Mouse (Mus musculus): ENCODE measurements at regions not wholly inside any gene's neighbourhood (a gene's known extent, or its start where the extent isn't known, plus 50 kb on each side); places are given as distances from the start of the nearest gene placed in this dataset.

DNA sequence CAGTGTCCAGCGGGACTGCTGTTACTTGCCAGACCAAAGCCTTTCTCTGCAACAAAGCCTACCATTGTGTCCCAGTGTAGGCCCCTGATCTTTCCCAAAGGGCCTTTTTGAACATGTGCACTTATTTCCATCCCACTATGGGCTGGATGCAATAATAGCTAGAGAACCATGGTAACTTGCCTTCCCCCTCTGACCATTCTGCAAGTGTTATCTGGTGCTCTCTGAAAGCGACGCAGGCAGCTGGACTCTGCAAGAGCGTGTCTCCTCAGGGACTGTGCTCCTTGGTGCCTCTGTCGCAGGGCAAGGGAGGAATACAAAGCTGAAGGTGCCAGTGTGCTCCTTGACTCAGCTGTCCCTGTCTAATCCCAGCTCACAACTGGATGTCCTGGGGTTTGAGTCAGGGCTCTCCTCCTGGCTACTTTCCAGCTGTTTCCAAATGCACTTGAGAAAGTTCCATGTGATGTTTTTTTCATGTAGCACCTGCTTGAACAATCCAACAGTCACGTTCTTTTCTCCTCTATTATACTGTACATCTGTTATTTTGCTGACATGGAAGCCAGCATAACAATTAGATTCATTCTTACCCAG lies 112.3 kb upstream of the Marcks start:
- Histone ChIP-seq H3K36me3 (ENCODE audit: inconsistent target) (no peaks in the 10 kb centered on the region), H3K79me2 (ENCODE audit: inconsistent target) (no peaks in the 10 kb centered on the region), H3K27ac (no peak overlapping the region), H3K4me3 (ENCODE audit: inconsistent target) (no peak overlapping the region)
- WGBS (ENCODE audit: missing documents), result 93% methylated on average over 6 of the region's 6 CpGs

GRCm38 (mm10) chr10:37250157-37250556 lies 111.4 kb upstream of the Marcks start:
- WGBS (ENCODE audit: missing documents), result 72% methylated on average over 2 of the region's 2 CpGs
- no peak overlapping the region for H3K4me3 ChIP-seq (ENCODE audit: inconsistent target)

GRCm38 (mm10) chr10:37249511-37249910 lies 110.8 kb upstream of the Marcks start:
- Histone ChIP-seq H3K4me3 (ENCODE audit: inconsistent target) (no peak overlapping the region), H3K27ac (no peak overlapping the region), H3K36me3 (ENCODE audit: inconsistent target) (no peaks in the 10 kb centered on the region), H3K79me2 (ENCODE audit: inconsistent target) (no peaks in the 10 kb centered on the region)
- 61% methylated on average over 4 of the region's 4 CpGs for WGBS (ENCODE audit: missing documents)

More at GRCm38 (mm10) chr10:37250157-37250556, 111.4 kb upstream of the Marcks start:
- H3K36me3 ChIP-seq (ENCODE audit: inconsistent target), result no peaks in the 10 kb centered on the region
- H3K79me2 ChIP-seq (ENCODE audit: inconsistent target), result no peaks in the 10 kb centered on the region
- no peak overlapping the region for H3K27ac ChIP-seq

DNA sequence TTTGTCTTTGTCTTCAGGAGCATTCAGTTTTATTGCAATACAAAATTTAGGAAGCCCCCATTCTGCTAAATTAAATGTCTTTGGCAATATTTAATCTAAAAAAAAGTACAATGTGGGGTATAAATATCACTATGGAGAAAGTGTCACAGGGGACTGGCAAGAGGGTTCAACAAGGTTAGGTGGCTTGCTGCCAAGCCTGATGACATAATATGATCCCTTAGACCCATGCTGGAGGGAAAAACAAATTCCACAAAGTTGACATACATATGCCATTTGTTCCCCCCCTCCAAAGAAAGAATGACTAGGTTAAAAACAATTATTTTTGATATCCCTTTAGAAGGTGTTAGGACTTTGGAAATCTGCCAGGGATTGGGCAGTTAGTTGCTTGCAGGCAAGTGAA lies 108.4 kb upstream of the Marcks start:
- H3K36me3 ChIP-seq (ENCODE audit: inconsistent target), result no peaks in the 10 kb centered on the region
- no peaks in the 10 kb centered on the region for H3K79me2 ChIP-seq (ENCODE audit: inconsistent target)
- no peak overlapping the region for H3K4me3 ChIP-seq (ENCODE audit: inconsistent target)
- no peak overlapping the region for H3K27ac ChIP-seq

- WGBS (ENCODE audit: missing documents), result 92% methylated on average over 2 of the region's 2 CpGs
Observed at GRCm38 (mm10) chr10:37243136-37243535, 104.4 kb upstream of the Marcks start.

DNA sequence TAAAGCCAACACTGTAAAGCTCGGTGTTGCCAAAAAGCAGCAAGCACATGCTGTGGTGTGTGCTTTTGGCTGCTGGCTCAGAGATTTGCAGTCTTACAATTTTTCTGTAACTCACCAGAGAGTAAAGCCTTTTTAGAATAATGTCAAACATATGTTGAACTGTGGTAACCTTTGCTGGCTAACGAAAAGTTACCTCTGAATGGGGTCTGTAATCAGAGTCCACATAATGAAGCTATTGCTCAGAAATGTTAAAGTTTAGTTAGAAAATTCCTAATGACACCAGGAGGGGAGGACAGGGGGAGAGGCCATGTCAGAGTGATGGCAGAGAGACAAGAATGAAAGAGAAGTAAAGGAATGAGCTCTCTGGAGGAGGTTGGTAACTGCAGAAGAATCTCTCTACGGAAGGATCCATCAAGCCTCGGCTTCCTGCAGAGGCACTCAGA lies 103.1 kb upstream of the Marcks start:
- no peak overlapping the region for H3K27ac ChIP-seq
- H3K79me2 ChIP-seq (ENCODE audit: inconsistent target), result no peaks in the 10 kb centered on the region
- 94% methylated on average over 4 of the region's 4 CpGs for WGBS (ENCODE audit: missing documents)
- H3K36me3 ChIP-seq (ENCODE audit: inconsistent target), result no peaks in the 10 kb centered on the region
- no peak overlapping the region for H3K4me3 ChIP-seq (ENCODE audit: inconsistent target)

More at GRCm38 (mm10) chr10:37243136-37243535, 104.4 kb upstream of the Marcks start:
- Histone ChIP-seq H3K79me2 (ENCODE audit: inconsistent target) (no peaks in the 10 kb centered on the region), H3K4me3 (ENCODE audit: inconsistent target) (no peak overlapping the region), H3K36me3 (ENCODE audit: inconsistent target) (no peaks in the 10 kb centered on the region), H3K27ac (no peak overlapping the region)

DNA sequence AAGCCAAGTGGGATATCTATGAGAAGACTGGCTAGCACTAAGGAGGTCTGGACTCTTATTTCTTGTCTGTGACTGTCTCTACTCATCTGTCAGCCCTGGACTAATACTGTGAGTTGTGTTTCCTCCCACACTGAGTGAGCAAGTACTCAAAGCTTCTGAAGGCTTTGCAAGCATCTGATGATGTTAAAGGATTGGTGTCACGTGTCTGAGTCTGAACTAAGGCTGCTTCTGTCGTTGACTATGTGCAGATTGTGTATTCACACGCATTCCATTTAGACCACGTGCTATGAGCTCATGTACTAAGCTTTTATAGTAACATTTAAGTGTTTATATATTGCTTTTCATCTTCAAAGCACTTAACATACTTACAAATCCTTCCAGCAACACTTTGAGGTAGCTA lies 101.9 kb upstream of the Marcks start:
- Histone ChIP-seq H3K27ac (no peak overlapping the region), H3K79me2 (ENCODE audit: inconsistent target) (no peaks in the 10 kb centered on the region), H3K36me3 (ENCODE audit: inconsistent target) (no peaks in the 10 kb centered on the region), H3K4me3 (ENCODE audit: inconsistent target) (no peak overlapping the region)
- WGBS (ENCODE audit: missing documents), result 98% methylated on average over 4 of the region's 4 CpGs

DNA sequence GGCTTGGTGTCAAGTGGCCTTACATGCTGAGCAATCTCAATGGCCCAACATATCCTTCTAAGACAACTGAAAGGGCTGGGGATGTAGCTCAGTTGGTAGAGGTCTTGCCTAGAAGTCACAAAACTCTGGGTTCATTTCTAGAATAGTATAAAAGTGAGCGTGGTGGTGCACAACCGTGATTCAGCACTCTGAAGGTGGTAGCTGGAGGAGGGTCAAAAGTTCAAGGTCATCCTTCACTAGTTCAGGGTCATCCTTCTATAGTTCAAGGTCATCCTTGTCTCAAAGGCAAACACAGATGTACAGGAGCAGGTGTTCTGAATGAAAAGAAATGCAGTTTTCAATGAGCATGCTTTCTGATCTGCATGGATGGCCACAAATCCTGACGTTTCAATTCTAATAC lies 101.5 kb upstream of the Marcks start:
- no peak overlapping the region for H3K27ac ChIP-seq

GRCm38 (mm10) chr10:37236001-37236822 lies 97.5 kb upstream of the Marcks start:
- H3K4me3 ChIP-seq (ENCODE audit: inconsistent target), result no peak overlapping the region
- H3K79me2 ChIP-seq (ENCODE audit: inconsistent target), result no peaks in the 10 kb centered on the region; the same call in 1 of the 2 replicates
- H3K36me3 ChIP-seq (ENCODE audit: inconsistent target), result no peaks in the 10 kb centered on the region
- peak overlapping the region; percentile 97 for H3K27ac ChIP-seq
- WGBS (ENCODE audit: missing documents), result 18% methylated on average over 4 of the region's 4 CpGs

More for the DNA sequence above, 101.5 kb upstream of the Marcks start:
- no peak overlapping the region for H3K4me3 ChIP-seq (ENCODE audit: inconsistent target)
- H3K79me2 ChIP-seq (ENCODE audit: inconsistent target), result no peaks in the 10 kb centered on the region
- 90% methylated on average over 3 of the region's 3 CpGs for WGBS (ENCODE audit: missing documents)
- H3K36me3 ChIP-seq (ENCODE audit: inconsistent target), result no peaks in the 10 kb centered on the region

GRCm38 (mm10) chr10:37231936-37232556 lies 93.3 kb upstream of the Marcks start:
- H3K4me3 ChIP-seq (ENCODE audit: inconsistent target), result no peak overlapping the region
- peak overlapping the region; percentile 93 for H3K27ac ChIP-seq
- no peaks in the 10 kb centered on the region; the same call in 1 of the 2 replicates for H3K79me2 ChIP-seq (ENCODE audit: inconsistent target)
- no peaks in the 10 kb centered on the region for H3K36me3 ChIP-seq (ENCODE audit: inconsistent target)
- WGBS (ENCODE audit: missing documents), result 0% methylated on average over 7 of the region's 12 CpGs

GRCm38 (mm10) chr10:37231159-37231558 lies 92.4 kb upstream of the Marcks start:
- H3K4me3 ChIP-seq (ENCODE audit: inconsistent target), result no peak overlapping the region
- WGBS (ENCODE audit: missing documents), result 88% methylated on average over 6 of the region's 6 CpGs
- peak overlapping the region; percentile 93 for H3K27ac ChIP-seq

DNA sequence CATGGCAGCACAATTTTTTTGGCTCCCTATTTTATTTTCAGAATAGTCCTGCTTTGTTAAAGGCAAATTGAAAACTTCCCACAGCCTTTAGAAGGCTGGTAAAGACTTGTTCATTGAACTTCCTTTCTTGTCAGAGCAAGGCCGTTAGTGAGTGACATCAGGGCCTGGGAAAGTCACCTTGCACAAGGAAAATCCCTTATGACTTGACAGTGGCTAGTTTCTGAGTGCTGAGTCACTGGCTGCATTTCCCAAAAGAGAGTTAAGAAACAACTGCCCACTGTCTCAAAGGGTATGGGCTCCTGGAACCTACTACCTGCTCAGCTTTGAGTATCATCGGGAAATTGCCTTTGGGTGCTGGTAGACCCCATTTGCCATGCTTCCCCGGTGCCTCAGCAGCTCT lies 89.2 kb upstream of the Marcks start:
- no peaks in the 10 kb centered on the region for H3K79me2 ChIP-seq (ENCODE audit: inconsistent target)
- no peak overlapping the region for H3K4me3 ChIP-seq (ENCODE audit: inconsistent target)
- 60% methylated on average over 3 of the region's 3 CpGs for WGBS (ENCODE audit: missing documents)
- no peaks in the 10 kb centered on the region for H3K36me3 ChIP-seq (ENCODE audit: inconsistent target)
- peak overlapping the region; percentile 47 for H3K27ac ChIP-seq

More at GRCm38 (mm10) chr10:37231159-37231558, 92.4 kb upstream of the Marcks start:
- Histone ChIP-seq H3K79me2 (ENCODE audit: inconsistent target) (no peaks in the 10 kb centered on the region; the same call in 1 of the 2 replicates), H3K36me3 (ENCODE audit: inconsistent target) (no peaks in the 10 kb centered on the region)

DNA sequence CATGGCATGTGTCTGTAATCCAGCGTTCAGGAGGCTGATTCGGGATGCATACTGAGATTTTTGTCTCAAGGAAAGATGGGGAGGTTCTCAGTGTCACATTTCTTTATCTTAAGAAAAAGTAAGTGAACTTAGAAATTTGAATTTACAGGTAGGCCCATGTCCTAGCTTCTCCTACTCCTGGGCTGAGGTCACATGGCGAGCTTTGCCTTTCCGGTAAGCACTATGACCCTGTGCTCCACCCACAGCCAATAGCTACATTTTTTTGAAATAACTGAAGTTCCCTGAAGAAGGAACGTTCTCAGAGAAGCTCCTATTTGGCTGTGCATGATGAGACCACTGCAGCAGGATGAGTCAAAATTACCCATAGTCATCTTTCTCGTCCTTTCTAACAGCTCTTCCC lies 83.0 kb upstream of the Marcks start:
- Histone ChIP-seq H3K79me2 (ENCODE audit: inconsistent target) (no peaks in the 10 kb centered on the region), H3K27ac (no peak overlapping the region), H3K4me3 (ENCODE audit: inconsistent target) (no peak overlapping the region), H3K36me3 (ENCODE audit: inconsistent target) (no peaks in the 10 kb centered on the region)
- WGBS (ENCODE audit: missing documents), result 76% methylated on average over 6 of the region's 6 CpGs

DNA sequence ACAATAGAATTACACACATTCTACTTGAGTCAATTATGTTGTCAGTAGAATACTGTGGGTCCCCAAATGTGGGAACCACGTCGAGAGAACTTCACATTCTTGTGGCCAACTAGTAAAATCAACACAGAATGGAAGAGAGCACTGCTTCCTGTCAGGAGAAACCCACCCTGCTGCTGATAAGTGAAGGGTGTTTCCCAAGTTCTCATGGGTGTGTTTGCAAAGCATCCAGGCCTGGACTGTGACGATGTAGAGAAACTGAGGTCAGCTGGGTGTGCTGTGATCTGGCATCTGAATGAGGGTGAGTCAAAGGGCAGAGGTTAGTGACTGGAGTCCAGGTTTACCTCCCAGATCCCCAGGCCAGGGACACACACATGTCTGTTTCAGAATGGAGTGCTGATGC lies 81.7 kb upstream of the Marcks start:
- Histone ChIP-seq H3K4me3 (ENCODE audit: inconsistent target) (no peak overlapping the region), H3K27ac (no peak overlapping the region), H3K79me2 (ENCODE audit: inconsistent target) (no peaks in the 10 kb centered on the region), H3K36me3 (ENCODE audit: inconsistent target) (no peaks in the 10 kb centered on the region)
- 50% methylated on average over 3 of the region's 3 CpGs for WGBS (ENCODE audit: missing documents)

DNA sequence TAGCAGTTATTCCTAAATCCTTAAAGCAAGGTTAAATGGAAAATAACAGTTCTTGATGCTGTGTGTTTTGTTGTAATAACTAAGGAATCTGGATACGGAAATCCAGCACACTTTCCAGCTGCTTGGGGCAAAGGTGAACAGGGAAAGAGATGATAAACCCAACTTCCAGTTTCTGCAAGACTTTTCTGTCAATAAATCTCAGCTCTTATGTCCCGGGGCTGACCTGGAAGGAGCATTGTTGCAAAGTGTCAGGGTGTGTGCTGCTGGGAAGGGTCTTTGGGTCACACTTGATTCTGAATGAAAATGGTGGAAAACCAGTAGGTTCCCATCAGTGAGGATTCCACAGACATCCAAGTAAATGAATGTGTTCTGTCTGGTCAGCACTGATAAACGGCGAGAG lies 81.2 kb upstream of the Marcks start:
- H3K36me3 ChIP-seq (ENCODE audit: inconsistent target), result no peaks in the 10 kb centered on the region
- H3K79me2 ChIP-seq (ENCODE audit: inconsistent target), result no peaks in the 10 kb centered on the region
- no peak overlapping the region for H3K27ac ChIP-seq
- no peak overlapping the region for H3K4me3 ChIP-seq (ENCODE audit: inconsistent target)
- WGBS (ENCODE audit: missing documents), result 95% methylated on average over 4 of the region's 4 CpGs

All from macrophage (primary cell).